Mouse (Mus musculus): ENCODE data around the gene Cobl.

Cobl gene

DNA sequence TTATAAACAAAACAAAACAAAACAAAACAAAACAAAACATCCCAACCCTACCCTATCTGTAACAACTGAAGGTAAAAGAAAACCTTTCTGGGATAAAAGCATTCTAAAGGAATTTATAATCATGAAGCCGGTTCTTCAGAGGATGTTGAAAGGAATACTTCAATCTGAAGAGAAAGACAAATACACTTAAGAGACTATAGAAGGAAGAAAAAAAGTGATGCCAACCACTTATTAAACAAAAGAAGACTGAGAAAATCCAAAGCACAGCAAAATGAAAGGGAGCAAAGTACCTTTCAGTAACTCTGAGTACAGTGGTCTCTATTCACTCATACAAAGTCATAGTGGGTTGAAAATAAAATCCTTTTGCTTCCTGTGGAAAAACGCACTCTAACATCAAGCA is 256.2 kb downstream of the Cobl start:
- DNase-seq: no peak

DNA sequence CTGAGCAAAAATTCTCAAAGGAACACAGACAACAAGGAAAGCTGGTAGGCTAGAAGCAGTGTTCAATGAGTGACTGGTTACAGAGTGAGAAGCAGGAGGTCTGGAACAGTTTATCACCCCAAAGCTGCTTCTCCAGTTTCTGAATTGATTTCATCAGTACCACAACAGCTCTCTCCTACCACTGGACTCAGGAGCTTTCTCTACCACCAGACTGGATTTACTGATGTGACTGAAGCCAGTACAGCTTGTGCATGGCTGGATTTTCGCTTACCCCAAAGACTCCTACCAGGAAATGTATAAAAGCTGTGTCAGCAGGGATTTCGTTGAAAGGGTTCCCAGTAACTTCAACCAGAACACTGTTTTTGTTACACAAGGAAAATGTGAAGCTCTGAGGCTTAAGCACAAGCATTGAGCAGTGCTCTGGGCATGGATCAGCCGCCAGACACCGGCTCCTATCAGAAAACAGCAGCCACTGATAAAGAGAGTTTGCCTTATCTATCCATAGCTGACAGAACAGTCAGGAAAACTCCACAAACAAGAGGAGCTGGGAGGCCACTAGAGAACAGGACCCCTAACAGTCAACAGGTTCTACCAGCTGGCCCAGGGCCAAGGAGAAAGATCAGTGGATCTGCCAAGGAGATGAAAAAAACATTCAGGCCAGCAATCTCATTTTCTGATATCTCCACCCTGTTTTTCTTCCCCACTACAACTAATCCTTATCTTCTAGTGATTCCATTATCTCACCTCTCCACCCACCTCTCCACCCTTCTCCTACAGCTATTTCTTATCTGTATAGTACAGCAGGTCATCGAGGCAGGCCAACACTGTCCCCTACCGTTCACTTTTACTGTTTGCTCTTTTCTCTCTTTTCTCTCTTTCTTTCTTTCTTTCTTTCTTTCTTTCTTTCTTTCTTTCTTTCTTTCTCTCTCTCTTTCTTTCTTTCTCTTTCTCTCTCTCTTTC is 259.3 kb downstream of the Cobl start:
- no peak for DNase-seq

DNA sequence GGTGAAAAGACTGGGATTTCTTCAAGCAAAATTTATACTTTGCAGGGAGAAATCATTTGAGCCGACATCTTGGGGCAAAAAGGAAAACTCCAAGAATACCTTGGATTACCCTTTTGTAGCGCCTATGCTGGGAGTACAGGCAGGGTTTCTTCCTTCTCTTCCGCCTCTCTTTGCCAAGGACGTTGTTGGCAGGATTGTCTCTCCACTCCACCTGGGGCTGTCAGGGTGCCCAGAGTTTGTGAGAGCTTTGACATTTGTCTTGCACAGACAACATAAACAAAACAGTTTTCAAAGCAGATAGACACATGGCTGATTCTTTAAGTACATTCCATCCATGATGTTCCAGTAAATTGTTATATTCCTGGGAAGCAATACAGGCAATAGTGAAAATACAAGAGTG is 265.3 kb downstream of the Cobl start:
- DNase-seq: no peak

DNA sequence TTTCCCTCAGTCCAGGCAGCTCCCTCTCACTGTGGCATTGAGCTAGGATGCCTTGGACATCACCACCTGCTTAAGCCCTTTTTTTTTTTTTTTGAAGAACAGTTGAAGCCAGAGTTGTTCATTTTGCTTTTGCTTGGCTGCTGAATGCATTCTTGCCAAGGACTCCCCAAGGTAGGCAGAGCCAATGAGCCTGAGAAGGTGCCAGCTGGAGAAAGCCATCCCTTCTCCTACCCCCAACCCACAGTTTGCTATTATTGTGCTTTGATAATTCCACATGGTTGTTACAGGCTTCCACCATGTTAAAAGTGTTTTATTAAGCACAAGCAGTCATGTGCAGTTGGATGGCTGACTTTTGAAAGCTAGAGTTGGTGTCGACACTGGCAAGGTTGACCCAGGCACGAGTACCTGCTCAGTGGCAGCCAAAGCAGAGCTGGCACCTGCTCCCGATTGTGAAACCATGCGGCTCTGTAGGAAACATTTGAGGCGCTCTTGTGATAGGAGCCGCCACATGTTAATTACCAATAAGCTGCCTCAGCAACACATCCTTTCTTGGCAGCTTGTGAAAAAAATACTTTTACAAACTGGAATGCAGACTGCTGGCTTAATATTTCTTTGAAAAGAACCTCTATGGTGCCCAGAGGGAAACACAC is 265.9 kb downstream of the Cobl start:
- no peak for DNase-seq

DNA sequence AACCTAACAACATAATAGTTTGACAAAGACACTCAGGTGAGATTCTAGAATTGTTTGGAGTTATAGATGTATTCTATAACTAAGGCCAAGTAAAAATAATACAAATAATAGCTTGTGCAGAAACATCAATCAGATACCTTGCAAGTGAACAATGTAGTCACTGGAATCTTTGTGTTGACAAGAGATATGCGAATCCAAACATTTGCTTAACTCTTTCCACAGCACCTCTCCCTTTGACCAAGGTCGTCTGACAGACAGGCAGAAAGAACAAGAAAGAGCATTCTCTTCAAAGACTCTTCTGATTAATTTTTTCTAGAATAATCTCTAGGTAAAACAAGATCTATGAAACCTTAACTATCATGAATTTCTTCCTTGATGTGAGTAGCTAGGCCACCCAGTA is 266.7 kb downstream of the Cobl start:
- DNase-seq: no peak

DNA sequence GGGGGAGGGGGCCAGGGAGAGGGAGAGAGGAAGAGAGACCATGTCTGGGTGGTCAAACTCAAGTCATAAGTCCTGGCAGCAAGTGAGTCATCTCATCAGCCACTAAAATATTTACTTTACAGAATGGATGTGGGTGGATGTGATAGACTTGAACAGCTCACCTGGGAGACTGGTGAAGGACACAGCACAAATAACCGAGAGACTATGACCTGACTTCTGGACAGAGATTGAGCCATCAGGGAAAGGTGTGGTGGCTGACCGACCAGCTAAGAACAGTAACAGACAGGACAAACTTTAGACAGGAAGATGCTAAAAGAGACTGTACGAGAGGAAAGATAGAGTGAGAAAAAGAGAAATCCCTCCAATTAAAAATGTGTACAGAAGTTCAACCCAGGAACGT is 267.2 kb downstream of the Cobl start:
- no peak for DNase-seq

DNA sequence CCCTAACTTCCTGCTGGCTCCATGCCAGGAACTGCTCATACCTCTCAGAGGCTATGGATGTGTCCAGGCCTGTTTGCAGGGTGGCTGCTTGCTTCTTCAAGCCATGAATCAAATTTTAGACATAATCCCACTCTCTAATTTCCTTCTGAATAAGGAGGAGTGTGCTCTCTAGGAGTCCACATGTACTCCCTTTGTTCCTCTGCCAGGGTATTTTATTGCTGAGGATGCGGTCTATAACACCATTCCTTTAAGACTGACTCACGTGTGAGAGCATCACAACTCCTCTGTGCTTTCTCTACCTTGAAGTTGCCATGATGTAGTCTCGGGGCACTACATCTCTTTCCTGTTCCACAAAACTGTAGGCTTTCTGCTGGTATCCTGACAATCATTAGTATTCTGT is 269.4 kb downstream of the Cobl start:
- no peak for DNase-seq

DNA sequence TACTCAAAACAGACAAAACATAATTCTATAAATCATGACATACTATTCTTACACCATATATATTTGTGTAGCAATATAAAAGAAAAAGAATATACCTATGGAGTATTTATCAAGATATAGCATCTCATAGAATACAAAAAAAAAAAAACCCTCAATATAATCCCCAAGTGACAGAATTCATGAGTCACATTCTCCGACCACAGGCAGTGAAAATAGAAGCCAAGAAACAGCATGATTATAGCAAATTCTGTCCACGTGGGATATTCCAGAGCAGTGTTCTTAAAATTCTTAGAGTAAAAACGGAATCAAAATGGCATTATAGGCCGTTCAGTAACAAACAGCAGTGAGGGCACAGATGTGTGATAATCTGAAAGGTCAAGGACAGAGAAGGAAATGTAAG is 271.4 kb downstream of the Cobl start:
- no peak for DNase-seq

DNA sequence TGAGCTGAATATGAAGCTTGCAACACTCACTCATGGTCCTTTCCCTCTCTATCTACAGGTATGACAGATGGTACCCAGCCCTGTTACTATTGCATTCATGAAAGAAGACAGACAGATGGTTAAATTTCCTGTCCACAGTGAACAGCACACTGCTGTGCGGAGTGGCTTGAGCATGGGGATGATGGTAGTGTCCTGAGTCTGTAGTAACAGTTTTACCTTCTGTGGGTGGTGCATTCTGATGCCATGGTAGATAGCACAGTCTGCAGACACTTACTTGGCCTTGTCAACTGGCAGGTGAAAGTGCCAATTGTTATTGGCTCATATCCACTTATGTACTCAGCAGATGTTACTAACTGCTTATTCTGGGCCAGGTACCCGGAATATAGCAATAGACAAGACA is 273.4 kb downstream of the Cobl start:
- DNase-seq: no peak

DNA sequence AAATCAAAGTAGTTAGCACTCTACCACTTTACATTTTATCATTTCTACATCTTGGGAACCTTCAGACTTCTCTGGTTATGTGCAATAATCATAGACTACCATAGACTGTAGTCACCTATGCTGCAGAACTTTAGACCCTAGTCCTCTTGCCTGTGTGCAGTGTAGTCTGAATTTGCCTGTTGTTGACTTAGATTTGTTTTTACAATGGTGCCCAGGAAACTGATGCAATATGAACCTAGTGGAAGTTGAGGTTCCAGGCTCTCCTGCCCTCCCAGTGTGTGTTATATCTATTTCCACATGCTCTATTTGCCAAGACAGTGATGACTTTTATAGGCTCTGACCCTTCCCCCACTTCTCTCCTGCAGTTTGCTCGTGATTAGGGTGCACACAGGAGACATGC is 274.3 kb downstream of the Cobl start:
- DNase-seq: no peak

All from kidney, adult 11 months (tissue).